Mouse (Mus musculus) CH12.LX (cell line): Measurements from ENCODE around the gene Eif4g2. TPM values are rescaled to one million over a fixed set of nuclear protein-coding genes. Genes with fewer than 3 reads are reported as not detected.

Experiments
- DNase-seq: peaks from one replicate; pipeline ENCODE4 v3.0.0-alpha.2; 2013; ENCODE audit errors: extremely low read depth
- H3K27ac ChIP-seq: 2 replicates; pipeline ENCODE4 v1.5.1; 2012; ENCODE audit warnings: low read depth, mild to moderate bottlenecking, control low read depth, moderate library complexity; ENCODE audit not compliant: insufficient read depth
- H3K27me3 ChIP-seq: replicated peaks from 2 replicates; pipeline ENCODE3; 2012; ENCODE audit warnings: inconsistent platforms
- H3K36me3 ChIP-seq, 2 experiments: replicated peaks in 1 of 2; 2 replicates each; pipeline versions ENCODE3 to v1.6.1; 2012; ENCODE audit warnings: inconsistent platforms in 1 of 2, low read length in 1 of 2, mild to moderate bottlenecking in 1 of 2, mixed read lengths in 1 of 2, moderate library complexity in 1 of 2; ENCODE audit not compliant: control insufficient read depth in 1 of 2, insufficient read depth in 1 of 2
- H3K4me1 ChIP-seq, 2 experiments: 2 replicates each; pipeline ENCODE4 v1.6.1; 2012; ENCODE audit warnings: inconsistent platforms in 1 of 2, moderate library complexity in 1 of 2; ENCODE audit not compliant: insufficient read depth in 2 of 2, control insufficient read depth in 1 of 2
- H3K4me2 ChIP-seq: 2 replicates; pipeline ENCODE4 v1.6.1; 2012; ENCODE audit warnings: low read depth, mild to moderate bottlenecking, control low read depth; ENCODE audit not compliant: poor library complexity, insufficient read depth, severe bottlenecking
- H3K4me3 ChIP-seq, 3 experiments: fragments of 150-350 bp in 1 of 3; sonication (generic) in 1 of 3; replicated peaks in 1 of 3; 2 replicates each; pipeline versions ENCODE3 to v1.5.1; 2011 to 2012; ENCODE audit warnings: low read depth in 2 of 3, low read length in 2 of 3, mild to moderate bottlenecking in 2 of 3, moderate library complexity in 2 of 3, control low read depth in 1 of 3, improper control_type of control experiment in 1 of 3, inconsistent platforms in 1 of 3, mixed read lengths in 1 of 3; ENCODE audit not compliant: poor library complexity in 1 of 3
- H3K79me2 ChIP-seq: replicated peaks from 2 replicates; pipeline ENCODE4 v1.6.1; 2012; ENCODE audit warnings: mild to moderate bottlenecking, moderate library complexity; ENCODE audit not compliant: control insufficient read depth, poor library complexity, insufficient read depth, severe bottlenecking; ENCODE audit errors: extremely low read depth
- H3K9ac ChIP-seq: 2 replicates; pipeline ENCODE4 v1.6.1; 2012; ENCODE audit warnings: low read depth, mild to moderate bottlenecking, control low read depth, moderate library complexity; ENCODE audit not compliant: insufficient read depth
- H3K9me3 ChIP-seq: replicated peaks from 2 replicates; pipeline ENCODE3; 2012; ENCODE audit warnings: low read length, inconsistent platforms, mixed read lengths
- BHLHE40 ChIP-seq: IDR thresholded peaks from 2 replicates; pipeline ENCODE4 v1.6.1; 2011; ENCODE audit warnings: mild to moderate bottlenecking, low read depth, low read length, improper control_type of control experiment
- CHD1 ChIP-seq: IDR thresholded peaks from 2 replicates; pipeline ENCODE4 v1.6.1; 2012; ENCODE audit warnings: low read depth, low read length, improper control_type of control experiment, inconsistent platforms
- CHD2 ChIP-seq: IDR thresholded peaks from 2 replicates; pipeline ENCODE4 v1.6.1; 2011; ENCODE audit warnings: low read length, improper control_type of control experiment
- E2F4 ChIP-seq: IDR thresholded peaks from 2 replicates; pipeline ENCODE4 v1.6.1; 2011; ENCODE audit warnings: low read depth, low read length, improper control_type of control experiment; ENCODE audit not compliant: insufficient replicate concordance
- GABPA ChIP-seq: IDR thresholded peaks from 2 replicates; pipeline ENCODE4 v1.6.1; 2012; ENCODE audit warnings: low read depth, low read length, improper control_type of control experiment, inconsistent platforms; ENCODE audit not compliant: insufficient replicate concordance
- KAT2A ChIP-seq: IDR thresholded peaks from 2 replicates; pipeline ENCODE4 v1.6.1; 2012; ENCODE audit warnings: low read length, improper control_type of control experiment, inconsistent platforms; ENCODE audit not compliant: insufficient replicate concordance
- MAFK ChIP-seq: IDR thresholded peaks from 2 replicates; pipeline ENCODE4 v1.6.1; 2011; ENCODE audit warnings: low read length, improper control_type of control experiment; ENCODE audit not compliant: insufficient replicate concordance
- MAX ChIP-seq: IDR thresholded peaks from 2 replicates; pipeline ENCODE4 v1.6.1; 2011; ENCODE audit warnings: low read length, improper control_type of control experiment
- MXI1 ChIP-seq: IDR thresholded peaks from 2 replicates; pipeline ENCODE4 v1.6.1; 2011; ENCODE audit warnings: mild to moderate bottlenecking, low read depth, low read length, improper control_type of control experiment
- MYC ChIP-seq: IDR thresholded peaks from 2 replicates; pipeline ENCODE4 v1.6.1; 2011; ENCODE audit warnings: low read depth, mild to moderate bottlenecking, improper control_type of control experiment, low read length
- NRF1 ChIP-seq: IDR thresholded peaks from 2 replicates; pipeline ENCODE4 v1.6.1; 2014; ENCODE audit warnings: low read depth, mild to moderate bottlenecking, inconsistent platforms, low read length, improper control_type of control experiment, moderate library complexity
- POLR2AphosphoS2 ChIP-seq: IDR thresholded peaks from 2 replicates; pipeline ENCODE4 v1.6.1; 2011; ENCODE audit warnings: low read depth, low read length, improper control_type of control experiment
- SIN3A ChIP-seq: IDR thresholded peaks from 2 replicates; pipeline ENCODE4 v1.6.1; 2012; ENCODE audit warnings: low read length, improper control_type of control experiment, inconsistent platforms
- UBTF ChIP-seq: IDR thresholded peaks from 2 replicates; pipeline ENCODE4 v1.6.1; 2012; ENCODE audit warnings: low read depth, mild to moderate bottlenecking, inconsistent platforms, low read length, improper control_type of control experiment, moderate library complexity
- USF2 ChIP-seq: conservative IDR thresholded peaks from 2 replicates; pipeline ENCODE4 v1.6.1; 2011; ENCODE audit warnings: low read depth, low read length, improper control_type of control experiment
- ZC3H11A ChIP-seq: IDR thresholded peaks from 2 replicates; pipeline ENCODE4 v1.6.1; 2012; ENCODE audit warnings: low read depth, mild to moderate bottlenecking, inconsistent platforms, low read length, improper control_type of control experiment
- dilution Hi-C: fragments of 300-500 bp; cut with MboI; formaldehyde crosslinking; loops from 2 replicates; pipeline ENCODE4 v1.14.3; 2020; ENCODE audit warnings: low sequenced_read_pairs; ENCODE audit not compliant: extremely low pct_unique_long_range_greater_than_20kb, extremely low pct_ligation_motif_present
- in situ Hi-C: fragments of 300-500 bp; cut with MboI; formaldehyde crosslinking; loops from 3 replicates; pipeline ENCODE4 v1.14.3; 2019; ENCODE audit warnings: low sequenced_read_pairs, low pct_ligation_motif_present, low pct_unique_long_range_greater_than_20kb, mixed read lengths
- polyA plus RNA-seq: library from polyadenylated mRNA; unstranded; fragments of >175 nt; gene quantifications from 2 replicates; pipeline ENCODE4 v1.2.1, GENCODE M21; 2012; ENCODE audit warnings: low read depth; ENCODE audit not compliant: insufficient read length
- total RNA-seq, 2 experiments: library from RNA; depleted of rRNA; stranded (reverse); fragments of 300-350 nt in 1 of 2; fragments of >200 nt in 1 of 2; gene quantifications; 2 replicates each; pipeline ENCODE4 v1.2.3; 2012 to 2014

The Eif4g2 gene
- total and polyA plus RNA-seq, 3 experiments: 217 to 821 (median 744) TPM

DNA sequence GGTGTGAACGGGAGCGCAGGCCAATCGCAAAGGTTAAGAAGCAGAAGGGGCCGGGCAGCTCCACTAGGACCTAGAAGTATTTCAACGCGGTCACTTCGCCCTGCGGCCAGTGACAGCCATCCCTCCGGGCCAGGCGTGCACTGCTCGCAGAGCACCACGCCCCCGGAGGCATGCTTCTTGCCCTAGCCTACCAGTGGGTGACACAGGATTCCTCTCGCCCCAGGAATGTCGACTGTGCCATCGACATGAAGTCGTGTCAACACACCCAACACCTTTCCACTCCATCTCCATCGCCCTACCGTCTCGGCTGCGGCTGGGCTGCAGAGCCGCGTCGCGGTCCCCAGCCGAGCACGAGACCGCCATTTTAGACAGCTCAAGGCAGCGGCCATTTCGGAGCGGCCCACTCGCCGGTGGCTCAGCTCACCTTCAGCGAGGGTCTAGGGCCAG is 39.3 kb upstream of the Eif4g2 start:
- Histone ChIP-seq H3K9ac (peak overlapping the region; percentile 78), H3K4me1 (peaks cover 8 to 26% of the 10 kb centered on the region in 2 experiments), H3K4me3 (peak overlapping the region; percentile 65 to 93 (median 81)), H3K4me2 (peak overlapping the region; percentile 64; the same call in 1 of the 2 replicates), H3K27ac (peak overlapping the region; percentile 88), H3K79me2 (no peaks in the 10 kb centered on the region), H3K36me3 (peaks cover 3 to 16% of the 10 kb centered on the region in 2 experiments), H3K27me3 (no peaks in the 10 kb centered on the region), H3K9me3 (no peaks in the 10 kb centered on the region)
- peak; percentile 43; the same call in 1 of the 2 replicates for TF ChIP-seq MAX
- peak; percentile 96 for TF ChIP-seq MXI1
- peak; percentile 80 for TF ChIP-seq NRF1
- TF ChIP-seq ZC3H11A: peak; percentile 98
- no peak for TF ChIP-seq E2F4
- TF ChIP-seq MYC: peak; percentile 81
- peak; percentile 88; the same call in 1 of the 2 replicates for TF ChIP-seq CHD1
- no peak for TF ChIP-seq POLR2AphosphoS2
- in situ Hi-C loops: no loop called here
- DNase-seq: peak; percentile 54
- dilution Hi-C loops: no loop called here

DNA sequence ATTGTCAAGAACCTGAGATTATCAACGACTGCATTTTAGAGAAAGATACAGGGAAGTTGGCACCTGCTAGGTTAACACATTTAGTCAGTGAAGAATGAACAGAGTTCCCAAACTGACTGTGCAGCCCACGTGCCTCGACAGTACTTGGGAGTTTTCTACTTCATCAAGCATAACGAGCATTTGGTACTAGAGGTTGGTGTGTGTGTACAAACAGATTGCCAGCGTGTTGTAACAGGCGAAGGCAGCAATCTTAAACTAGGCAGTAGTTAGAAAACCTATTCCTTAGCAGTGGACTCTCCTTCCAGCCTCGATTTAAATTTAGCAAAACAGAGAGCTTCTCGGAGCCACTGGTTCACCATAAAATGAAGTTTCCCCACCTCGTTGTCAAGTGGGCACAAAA is 38.7 kb upstream of the Eif4g2 start:
- TF ChIP-seq KAT2A (no peak), POLR2AphosphoS2 (0 out of 2 replicates have a peak, but pooled peaks have one; percentile 7), MAFK (no peak), CHD1 (0 out of 2 replicates have a peak, but pooled peaks have one; percentile 91), UBTF (no peak), BHLHE40 (peak; percentile 87), MAX (peak; percentile 91), GABPA (no peak), USF2 (no peak), MYC (peak; percentile 96), SIN3A (peak; percentile 43; the same call in 1 of the 2 replicates), CHD2 (no peak), E2F4 (no peak)
- Histone ChIP-seq H3K4me2 (peak overlapping the region; percentile 64), H3K27ac (peak overlapping the region; percentile 88), H3K9me3 (no peaks in the 10 kb centered on the region), H3K27me3 (no peaks in the 10 kb centered on the region), H3K9ac (peak overlapping the region; percentile 78), H3K4me1 (peaks cover 6 to 22% of the 10 kb centered on the region in 2 experiments), H3K36me3 (peaks cover 3 to 17% of the 10 kb centered on the region in 2 experiments), H3K4me3 (peak overlapping the region; percentile 65 to 93 (median 81)), H3K79me2 (no peaks in the 10 kb centered on the region)
- in situ Hi-C loops (no loop called here), dilution Hi-C loops (no loop called here)
- peak; percentile 50 for DNase-seq
